Mouse (Mus musculus): ENCODE data around the gene Tom1.

Gene Tom1

DNA sequence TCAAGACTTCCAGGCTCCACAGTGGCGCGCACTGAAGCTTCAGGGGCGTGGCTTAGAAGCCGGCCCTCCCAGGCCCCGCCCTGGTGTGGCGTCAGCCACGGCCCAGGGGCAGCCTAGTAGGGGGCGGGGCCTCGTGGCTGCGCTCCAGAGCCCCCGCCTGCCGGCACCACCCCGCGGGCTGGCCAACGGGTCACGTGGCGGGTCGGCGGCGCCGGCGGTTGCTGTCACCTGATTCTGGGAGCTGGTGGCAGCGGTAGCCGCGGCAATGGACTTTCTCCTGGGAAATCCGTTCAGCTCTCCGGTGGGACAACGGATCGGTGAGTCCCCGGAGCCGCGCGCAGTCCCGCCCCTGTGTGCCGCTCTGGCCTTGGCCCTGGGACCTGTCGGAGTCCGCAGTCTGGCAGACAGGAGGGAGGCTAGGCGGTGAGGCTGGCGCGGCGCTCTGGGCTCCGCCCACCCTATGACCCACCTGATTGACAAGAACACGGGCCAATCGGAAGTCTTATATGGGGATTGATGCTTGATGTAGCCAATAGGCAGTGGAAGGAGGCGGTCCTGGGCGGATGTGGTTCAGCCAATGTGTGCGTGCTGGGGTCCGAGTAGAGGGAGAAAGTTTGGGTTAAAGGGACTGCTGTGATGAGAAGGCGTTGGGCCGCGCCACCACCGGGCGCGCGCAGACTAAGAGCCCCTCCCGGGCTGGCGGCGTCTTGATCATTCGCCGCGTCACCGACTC is at the start of gene Tom1:
Tom1 (plus strand) TSS at position 195 of the 733 bp plus-strand sequence.
- DNase-seq: peak; percentile 98

DNA sequence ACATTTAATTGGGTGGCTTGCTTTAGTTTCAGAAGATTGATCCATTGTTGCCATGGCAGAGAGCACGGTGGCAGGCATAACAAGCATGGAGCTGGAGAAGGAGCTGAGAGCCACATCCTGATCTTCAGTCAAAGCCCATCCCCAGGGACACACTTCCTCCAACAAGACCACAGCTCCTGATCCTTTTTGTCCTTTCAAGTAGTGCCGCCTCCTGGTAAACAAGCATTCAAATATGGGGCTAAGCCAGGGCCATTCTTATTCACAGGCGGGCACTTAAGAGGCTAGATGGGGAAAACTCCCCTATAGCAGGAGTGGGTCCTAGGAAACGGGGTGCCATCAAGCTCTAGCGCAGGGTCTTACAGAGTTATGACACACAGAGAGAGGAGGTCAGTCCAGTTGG is 46.1 kb upstream of the Tom1 start:
- DNase-seq: no peak

DNA sequence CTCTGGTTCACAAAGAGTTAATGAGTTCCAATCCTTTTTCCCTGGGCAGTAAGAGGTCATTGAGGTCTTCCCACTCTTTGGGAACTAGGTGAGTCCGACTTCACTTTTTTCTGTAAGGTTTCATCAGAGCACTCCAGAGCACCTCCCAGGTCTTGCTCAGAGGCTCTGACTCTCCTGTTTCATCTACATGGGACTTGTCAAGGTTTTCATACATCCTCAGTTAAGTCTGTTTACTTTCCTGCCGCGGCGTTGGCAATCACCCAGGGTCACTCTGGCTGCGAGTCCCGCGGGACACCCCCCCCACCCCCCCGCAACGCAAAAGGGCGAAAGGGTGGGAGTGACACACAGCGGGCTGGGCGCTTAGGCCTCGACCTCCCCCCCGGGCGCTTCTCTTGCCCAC is 43.5 kb upstream of the Tom1 start:
- DNase-seq: no peak

DNA sequence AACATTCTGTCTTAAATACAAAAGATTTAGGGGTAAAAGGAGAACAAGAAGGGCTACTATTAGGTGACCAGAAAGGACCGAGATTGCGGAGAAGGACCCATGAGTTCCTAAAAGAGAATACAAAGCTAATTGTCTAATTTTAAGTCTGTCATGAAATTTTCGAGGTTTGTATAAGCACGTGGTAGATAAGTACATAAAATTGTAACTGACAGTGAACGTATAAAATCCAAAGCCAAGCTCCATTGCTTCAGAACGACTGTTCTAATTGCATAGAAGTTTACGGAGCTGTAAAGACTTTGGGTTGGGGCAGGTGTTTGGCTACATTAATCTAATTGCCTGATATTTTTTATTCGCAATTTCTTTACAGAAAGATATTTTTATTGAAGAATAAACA is 40.4 kb upstream of the Tom1 start, which contains the start of gene Hmgxb4:
Hmgxb4 (plus strand) TSS at position 276 of the 394 bp plus-strand sequence.
- no peak for DNase-seq

DNA sequence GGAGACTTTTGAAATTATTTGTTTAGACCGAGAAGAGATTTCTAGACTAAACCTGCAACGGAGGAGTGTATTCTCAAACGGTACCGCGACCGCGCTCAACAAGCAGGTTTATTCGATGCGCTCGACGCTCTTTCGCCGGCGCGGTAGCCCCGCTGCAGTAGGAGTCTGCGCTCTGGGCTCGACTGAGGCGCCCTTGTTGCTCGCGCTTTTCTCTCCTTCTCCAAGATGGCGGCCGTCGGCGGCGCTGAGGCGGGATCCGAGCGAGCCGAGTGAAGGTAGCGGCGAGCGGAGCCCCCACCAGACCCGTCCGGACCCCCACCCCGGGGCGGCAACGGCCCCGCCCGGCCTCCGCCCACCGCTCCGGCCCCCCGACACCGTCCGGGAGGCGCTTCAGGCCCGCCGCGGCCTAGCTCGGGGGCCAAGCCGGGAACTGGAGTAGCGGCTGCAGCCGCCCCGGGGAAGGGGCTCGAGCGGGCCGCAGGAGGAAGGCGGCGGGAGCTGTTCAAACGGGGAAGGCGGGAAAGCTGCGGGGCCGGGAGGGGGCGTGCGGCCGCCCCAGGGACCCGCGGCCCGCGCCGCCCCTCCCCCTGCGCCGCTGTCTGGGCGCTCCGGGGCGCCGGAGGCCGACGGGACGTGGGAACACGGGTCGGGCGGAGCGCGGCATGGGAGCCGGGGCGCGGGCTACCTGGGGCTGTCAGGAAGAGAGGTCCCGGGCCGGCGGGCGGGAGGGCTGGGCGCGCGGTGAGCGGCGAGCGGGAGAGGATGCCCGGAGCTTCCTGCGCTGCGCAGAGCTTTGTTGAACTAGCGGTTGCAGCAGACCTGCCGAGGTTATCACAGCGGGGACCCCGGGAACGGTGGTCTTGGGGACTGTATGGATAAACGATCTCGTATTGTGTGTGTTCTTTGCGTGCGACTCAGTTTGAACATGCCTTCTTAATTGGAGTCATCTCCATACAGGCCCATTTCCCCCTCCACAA is 39.7 kb upstream of the Tom1 start:
- DNase-seq: peak; percentile 88

DNA sequence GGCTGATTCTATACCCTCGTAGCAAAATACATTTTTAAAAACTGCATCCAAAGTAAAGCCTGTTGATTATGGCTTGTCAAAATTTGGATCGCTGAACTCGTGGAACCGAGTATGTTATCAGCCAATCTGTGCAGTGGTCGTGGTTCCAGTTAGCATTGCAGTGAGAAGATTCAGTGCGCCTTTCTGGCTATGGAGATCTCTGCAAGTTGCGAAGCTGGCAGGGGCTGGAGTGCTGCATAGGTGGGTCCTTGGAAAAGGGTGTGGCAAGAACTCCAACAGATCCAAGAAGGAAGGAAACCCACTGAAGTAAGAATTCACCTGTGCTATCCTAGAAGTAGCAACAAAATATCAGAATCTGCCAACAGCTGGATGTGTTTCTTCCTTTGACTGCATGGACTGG is 39.0 kb upstream of the Tom1 start:
- peak; percentile 23 for DNase-seq

DNA sequence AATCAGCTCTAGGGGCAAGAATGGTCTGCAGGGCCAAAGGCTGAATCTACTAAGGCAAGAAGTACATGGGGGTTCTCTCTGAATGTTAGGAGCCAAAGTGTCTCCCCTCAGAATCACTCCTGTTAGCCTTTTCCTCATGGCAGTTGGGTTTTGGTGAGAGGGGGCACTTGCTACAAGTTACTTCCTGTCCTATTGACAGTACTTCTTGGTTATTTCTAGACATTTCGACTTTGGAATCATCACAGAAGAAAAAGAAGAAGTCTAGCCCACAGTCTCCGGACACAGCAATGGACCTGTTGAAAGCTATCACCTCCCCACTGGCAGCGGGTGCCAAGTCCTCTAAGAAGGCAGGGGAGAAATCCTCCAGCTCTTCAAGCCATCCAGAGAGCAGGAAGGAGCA is 33.1 kb upstream of the Tom1 start:
- DNase-seq: no peak

DNA sequence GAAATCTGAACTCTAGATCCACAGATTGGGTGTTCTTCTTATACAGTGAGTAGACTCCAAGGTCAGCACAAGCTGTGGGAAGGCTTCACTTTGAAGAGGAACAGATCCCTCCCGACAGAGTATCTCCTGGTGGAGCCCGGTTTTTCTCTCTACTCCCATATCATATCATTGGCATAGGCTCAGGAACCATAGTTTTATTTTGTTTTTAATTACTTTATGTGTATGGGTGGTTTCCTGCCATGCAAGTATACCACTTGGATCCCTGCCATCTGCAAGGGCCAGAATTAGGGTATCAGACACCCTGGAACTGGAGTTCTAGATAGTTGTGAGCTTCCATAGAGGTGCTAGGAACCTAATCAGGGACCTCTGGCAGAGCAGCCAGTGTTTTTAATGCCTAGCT is 24.7 kb upstream of the Tom1 start:
- DNase-seq: no peak

DNA sequence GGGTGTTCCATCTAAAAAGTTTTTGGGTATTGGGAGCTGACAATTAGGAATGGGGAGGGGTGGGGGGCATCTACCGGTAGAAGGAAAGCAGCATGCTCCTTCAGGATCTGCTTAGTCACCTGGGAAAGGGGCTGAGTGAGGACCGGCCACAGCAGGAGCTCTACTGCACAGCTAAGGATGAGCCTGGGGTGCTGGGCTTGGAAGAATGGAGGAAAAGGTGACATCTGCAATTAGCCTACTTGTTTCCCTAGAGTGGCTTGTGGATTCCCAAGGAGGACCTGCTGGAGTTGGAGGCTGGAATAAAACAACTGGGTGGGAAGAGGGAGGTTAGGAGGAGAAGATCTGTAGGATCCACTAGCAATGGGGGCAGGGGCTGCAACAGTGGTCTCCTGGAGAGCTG is 19.9 kb upstream of the Tom1 start:
- no peak for DNase-seq

DNA sequence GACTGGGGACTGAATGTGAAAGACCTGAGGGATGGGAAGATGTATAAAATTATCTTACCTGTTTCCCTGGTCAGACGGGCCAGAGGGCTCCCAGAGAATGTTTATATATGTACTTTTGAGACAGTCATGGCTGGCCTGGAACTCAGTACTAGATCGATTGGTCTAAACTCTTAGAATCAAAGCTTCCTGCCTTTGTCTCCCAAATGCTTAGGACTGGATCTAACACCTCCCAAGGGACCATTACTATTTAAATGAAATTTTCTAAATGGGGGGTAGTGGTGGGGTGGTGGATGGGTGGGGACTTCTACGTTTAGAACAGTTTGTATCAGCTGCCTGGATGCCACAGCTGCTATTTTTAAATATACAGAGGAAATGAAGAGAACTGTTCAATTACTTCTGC is 19.5 kb upstream of the Tom1 start:
- no peak for DNase-seq

DNA sequence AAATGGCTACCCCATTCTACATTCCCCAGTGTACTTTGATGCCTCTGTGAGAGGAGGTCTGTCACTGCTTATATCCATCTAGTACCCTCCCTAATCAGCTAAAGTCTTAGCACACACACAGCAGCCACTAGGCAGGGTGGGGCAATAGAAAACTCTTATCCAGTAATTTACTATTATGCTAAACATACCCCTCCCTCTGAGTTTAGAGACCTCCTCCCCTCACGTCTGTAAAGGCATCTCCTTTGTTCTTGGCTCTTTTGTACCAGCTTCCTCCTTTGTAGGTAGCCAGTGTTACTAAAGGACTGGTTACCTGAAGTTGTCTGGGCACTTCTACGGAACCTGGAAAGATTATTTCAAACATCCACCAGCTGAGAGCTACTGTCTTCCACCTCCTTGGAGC is 17.5 kb upstream of the Tom1 start:
- DNase-seq: no peak

DNA sequence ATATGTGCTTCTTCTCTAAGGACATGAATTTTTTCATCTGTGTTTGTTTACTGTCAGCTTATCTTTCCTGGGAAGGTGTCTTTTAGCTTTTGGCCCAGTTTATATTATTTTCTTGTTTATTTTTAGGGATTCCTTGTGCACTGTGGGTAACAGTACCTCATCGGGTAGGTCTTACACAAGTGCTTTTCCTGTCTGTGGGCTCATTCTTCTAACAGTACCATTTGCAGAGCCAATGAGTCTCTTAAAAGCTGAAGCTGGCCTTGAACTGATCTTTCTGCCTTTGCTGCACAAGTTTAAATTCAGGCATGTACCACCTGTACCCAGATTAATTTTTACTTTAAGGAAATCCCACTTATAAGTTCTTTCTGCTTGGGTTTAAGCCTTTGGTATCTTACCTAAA is 17.1 kb upstream of the Tom1 start:
- DNase-seq: no peak

DNA sequence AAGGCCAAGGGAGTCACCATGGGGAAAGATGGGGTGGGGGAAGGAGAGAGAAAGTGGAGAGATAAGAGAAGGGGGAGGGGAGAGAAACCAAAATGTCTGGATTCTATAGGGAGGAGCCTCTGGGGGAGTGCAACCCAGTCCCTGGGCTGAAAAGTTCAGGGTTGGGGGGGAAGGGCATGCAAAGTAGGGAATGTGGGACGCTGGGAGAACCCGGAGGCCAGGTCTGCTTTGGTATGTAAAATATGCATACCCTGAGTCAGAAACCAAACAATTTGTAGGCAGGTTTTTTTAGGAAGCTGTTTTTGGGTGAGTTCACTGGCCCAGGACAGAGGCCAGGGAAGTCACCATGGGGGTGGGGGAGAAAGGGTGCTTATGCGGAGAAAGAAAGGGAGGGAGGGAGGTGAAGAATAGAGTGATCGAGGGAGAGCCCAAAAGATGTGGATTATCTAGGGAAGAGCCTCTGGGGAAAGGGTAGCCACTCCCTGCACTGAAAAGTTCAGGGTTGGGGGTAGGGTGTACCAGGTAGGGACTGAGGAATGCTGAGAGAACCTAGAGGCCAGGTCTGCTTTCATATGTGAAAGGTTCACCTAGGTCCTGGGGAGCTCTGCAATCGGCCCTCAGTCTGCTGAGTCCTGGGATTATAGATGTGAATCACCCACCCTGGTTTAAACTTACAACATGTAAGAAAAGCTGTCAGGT is 15.1 kb upstream of the Tom1 start:
- no peak for DNase-seq

DNA sequence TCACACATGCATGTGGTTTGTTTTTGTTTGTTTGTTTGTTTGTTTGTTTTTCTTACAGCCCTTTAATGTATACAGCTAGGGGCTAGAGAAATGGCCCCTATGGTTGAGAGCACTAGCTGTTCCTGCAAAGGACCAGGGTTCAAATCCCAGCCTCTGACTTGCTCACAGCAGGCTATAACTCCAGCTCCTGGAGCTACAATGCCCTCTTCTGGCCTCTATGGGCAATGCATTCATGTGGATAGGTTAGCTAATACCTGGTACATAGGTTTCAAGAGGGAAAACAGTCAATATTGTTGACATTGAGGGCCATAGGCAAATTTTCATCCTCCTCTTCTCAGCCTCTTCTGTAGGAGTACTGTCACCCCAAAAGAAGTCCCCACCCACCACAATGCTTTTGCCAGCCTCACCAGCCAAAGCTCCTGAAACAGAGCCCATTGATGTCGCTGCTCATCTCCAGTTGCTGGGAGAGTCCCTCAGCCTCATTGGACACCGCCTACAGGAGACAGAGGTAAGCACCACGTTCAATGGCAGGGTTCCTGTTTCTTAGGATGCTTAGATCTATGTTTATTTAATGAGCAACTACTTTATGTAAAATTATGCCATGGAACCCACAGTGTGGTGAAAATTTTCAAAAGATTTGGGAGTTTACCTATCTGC is 9.7 kb upstream of the Tom1 start:
- no peak for DNase-seq

DNA sequence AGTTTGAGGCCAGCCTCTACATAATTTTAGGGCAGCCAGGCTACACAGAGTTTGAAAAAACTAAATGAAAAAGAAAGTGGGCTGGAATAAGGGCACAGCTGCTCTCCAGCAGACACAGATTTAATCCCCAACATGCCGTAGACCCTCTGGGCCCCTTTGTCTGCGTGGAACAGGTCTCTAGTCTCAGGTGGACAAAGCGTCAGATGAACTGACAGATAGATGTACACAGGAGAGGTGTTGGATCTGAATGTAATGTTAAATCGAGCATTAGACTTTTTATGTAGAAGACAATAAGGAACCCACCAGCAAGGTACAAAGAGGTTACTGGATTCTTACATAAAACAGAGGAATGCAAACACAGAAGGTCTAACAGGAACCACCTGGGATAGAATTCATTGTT is 7.7 kb upstream of the Tom1 start:
- DNase-seq: no peak

DNA sequence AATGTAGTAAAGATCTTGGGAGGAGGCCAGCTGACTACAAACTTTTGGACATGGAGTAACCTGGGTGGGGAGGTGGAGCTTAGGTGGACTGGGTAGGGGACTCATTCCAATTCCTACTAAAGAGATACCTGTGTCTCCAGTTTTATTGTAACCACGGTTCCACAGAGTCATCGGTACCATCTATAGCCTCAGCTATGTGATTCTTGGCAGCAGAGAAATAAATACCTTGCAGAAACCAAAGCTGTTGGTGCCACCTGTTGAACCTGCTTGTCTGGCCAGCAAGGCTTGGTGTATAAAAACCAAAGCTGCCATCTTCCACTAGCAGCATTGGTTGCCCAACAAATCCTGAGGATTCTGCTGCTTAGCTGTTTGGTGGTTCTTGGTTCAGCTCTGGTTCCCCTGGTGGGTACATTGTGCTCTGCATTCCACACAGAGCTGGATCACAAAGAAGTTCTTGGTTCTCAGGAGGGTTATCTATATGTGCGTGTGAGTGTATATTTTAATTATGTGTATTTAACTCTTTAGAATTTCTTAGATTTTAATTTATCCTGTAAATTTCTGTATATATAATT is 3.0 kb upstream of the Tom1 start:
- DNase-seq: no peak

DNA sequence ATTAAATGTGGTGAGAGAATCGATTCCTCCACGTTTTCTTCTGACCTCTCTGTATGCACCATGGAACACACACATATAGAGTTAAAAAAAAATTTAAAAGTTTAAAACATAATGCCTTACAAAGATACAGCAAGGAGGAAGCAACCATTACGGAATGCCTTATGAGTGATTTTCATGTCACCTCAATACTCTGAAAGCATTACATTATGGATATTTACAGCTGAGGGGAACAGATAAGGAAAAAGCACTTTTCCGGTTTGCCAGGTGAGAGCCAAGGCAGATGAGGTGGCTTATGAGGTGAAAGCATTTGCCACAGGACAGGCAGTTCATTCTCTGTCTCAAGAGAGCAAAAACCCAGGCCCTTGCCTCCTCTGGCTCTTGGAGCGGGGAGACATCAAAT is 544 bp upstream of the Tom1 start:
- DNase-seq: no peak

DNA sequence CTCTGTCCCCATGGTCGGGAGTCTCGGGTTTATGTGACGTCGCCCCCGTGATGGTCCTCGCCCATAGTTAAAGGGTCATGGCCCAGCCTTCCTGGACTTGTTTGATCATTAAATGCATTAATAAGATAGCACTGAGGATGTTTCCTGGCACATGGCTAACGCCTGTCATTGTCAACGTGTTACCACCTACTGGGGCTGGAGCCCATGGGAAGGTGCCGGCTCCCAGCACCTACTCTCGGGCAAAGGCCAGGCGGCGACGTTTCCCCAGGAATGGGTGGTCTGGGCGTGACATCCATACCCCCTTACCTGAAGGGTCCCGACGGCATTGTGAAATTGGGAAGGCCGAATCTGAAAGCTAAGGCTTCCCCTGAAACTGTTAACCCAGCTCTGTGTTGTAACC is 780 bp downstream of the Tom1 start:
- no peak for DNase-seq

DNA sequence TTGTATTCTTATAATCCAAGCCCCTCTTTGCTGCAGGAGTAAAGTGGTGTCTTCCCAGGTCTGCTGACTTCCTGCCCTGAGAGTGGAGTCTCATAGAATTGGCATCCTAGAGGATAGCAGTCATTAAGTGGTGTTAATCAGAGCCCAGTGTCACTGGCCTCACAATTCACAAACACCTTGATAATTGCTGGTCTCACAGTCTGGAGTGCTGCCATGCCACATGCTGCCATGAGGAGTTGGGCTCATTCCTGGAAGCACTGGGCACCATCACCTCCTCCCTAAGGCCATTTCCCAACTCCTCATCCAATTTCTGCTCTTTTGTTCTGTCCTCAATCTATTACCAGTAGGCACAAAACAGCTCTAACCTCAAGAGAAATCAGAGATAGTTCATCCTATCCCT is 2.1 kb downstream of the Tom1 start:
- DNase-seq: peak; percentile 44

DNA sequence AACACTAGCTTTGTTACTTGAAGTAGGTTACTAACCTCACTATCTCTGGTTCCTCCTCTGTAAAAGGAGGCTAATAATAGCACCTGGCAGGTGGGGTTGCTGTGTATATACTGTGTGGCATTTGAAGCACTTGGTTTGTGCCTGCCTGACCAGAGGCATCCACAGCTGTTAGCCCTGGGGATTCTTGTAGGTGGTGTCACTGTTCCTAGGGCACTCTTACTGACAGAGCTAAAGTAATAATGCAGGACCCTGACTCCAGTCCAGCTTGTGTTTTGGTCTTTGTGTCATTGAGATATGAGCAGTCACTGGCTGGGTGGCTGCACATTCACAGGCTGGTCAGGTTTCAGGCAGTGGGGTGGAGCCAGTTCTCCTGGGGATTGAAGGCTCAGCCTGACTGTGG is 5.0 kb downstream of the Tom1 start:
- no peak for DNase-seq

DNA sequence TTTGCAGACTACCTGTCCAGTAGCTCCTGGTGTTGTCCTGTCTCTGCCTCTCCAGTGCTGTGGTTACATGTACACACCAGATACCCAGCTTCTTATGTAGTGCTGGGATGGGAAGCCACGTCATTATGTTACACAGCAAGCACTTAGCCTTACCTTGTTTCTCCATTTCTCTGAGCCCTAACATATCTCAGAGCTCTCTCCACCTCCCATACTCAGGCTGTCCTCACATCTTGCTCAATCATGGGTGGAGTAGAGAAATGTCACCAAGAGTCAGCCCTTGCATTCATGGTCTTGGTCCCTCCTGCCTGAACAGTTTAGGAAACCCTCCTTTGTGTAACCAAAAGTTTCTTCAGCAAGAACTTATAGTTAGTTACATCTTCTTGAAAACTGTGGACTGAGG is 6.2 kb downstream of the Tom1 start:
- no peak for DNase-seq

DNA sequence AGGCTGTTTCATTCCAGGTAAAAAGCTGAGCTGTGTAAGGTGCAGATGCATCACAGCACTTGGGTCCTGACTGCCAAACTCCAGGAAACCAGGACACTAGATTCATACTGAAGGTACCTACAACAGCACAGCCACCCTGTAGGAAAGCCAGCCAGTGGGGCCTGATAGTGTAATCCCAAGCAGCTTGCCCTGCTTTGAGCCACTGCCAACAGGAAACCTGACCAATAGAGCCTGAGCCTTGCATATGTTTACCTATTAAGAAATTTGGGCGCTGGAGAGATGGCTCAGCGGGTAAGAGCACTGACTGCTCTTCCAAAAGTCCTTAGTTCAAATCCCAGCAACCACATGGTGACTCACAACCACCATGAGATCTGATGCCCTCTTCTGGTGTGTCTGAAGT is 8.7 kb downstream of the Tom1 start:
- DNase-seq: peak; percentile 63

DNA sequence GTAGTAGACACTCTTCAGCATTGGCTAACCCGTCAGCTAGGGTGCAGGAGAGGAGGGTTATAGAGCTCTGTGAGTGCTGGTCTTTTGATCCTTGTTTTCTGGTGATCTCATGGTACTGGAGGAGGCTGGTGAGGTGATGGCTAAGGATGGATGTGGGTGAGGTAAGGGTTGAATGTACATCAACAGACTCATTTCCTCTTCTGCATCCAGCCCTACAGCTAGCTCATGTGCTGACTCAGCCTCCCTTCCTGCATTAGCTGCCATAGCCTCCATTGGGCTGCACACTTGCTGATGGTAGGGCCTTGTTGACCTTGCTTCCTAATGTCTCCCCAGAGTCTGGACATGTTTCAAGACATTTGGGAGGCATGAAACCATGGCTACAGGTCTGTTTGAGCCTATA is 9.5 kb downstream of the Tom1 start:
- DNase-seq: no peak
